Mouse (Mus musculus) myocyte (in vitro differentiated cells): ENCODE data around the gene Atl2. TPM values are rescaled to one million over a fixed set of nuclear protein-coding genes. Genes with fewer than 3 reads are reported as not detected.

Experiments
- H3K27me3 ChIP-seq: one replicate; pipeline ENCODE4 v1.6.1; 2011; ENCODE audit not compliant: control insufficient read depth, insufficient read depth, insufficient read length
- H3K36me3 ChIP-seq: one replicate; pipeline ENCODE4 v1.6.1; 2011; ENCODE audit not compliant: control insufficient read depth, insufficient read depth
- H3K4me2 ChIP-seq: one replicate; pipeline ENCODE4 v1.6.1; 2011; ENCODE audit warnings: low read depth, control low read depth
- H3K4me3 ChIP-seq: one replicate; pipeline ENCODE4 v1.5.1; 2011; ENCODE audit warnings: mild to moderate bottlenecking, control low read depth, moderate library complexity
- H3K79me2 ChIP-seq: one replicate; pipeline ENCODE4 v1.6.1; 2011; ENCODE audit not compliant: control insufficient read depth, insufficient read depth
- H3ac ChIP-seq: one replicate; pipeline ENCODE4 v1.6.1; 2011; ENCODE audit not compliant: control insufficient read depth, insufficient read length
- CEBPB ChIP-seq: IDR thresholded peaks from 2 replicates; pipeline ENCODE4 v1.6.1; 2011; ENCODE audit warnings: mild to moderate bottlenecking, moderate library complexity; ENCODE audit not compliant: poor library complexity, insufficient read depth, severe bottlenecking
- E2F4 ChIP-seq: IDR thresholded peaks from one replicate; pipeline ENCODE4 v1.6.1; 2011; ENCODE audit warnings: mild to moderate bottlenecking, control low read depth, moderate library complexity; ENCODE audit not compliant: insufficient read depth
- MAX ChIP-seq: IDR thresholded peaks from one replicate; pipeline ENCODE4 v1.6.1; 2011; ENCODE audit warnings: low read depth, mild to moderate bottlenecking, control low read depth
- MYOD1 ChIP-seq, 3 experiments: IDR thresholded peaks; one replicate each; pipeline ENCODE4 v1.6.1; 2011; ENCODE audit warnings: control low read depth in 2 of 3, low read depth in 2 of 3, mild to moderate bottlenecking in 2 of 3, moderate library complexity in 1 of 3; ENCODE audit not compliant: insufficient read length in 2 of 3, control insufficient read depth in 1 of 3
- MYOG ChIP-seq, 3 experiments: IDR thresholded peaks; one replicate each; pipeline ENCODE4 v1.6.1; 2011; ENCODE audit warnings: control low read depth in 2 of 3, low read depth in 2 of 3, mild to moderate bottlenecking in 2 of 3; ENCODE audit not compliant: insufficient read length in 2 of 3, control insufficient read depth in 1 of 3, insufficient read depth in 1 of 3
- POLR2A ChIP-seq: IDR thresholded peaks from one replicate; pipeline ENCODE4 v1.6.1; 2011; ENCODE audit warnings: low read depth, mild to moderate bottlenecking, control low read depth, moderate library complexity; ENCODE audit not compliant: insufficient read length
- POLR2AphosphoS2 ChIP-seq: IDR thresholded peaks from one replicate; pipeline ENCODE4 v1.6.1; 2011; ENCODE audit warnings: low read depth, control low read depth; ENCODE audit not compliant: insufficient read length
- REST ChIP-seq: IDR thresholded peaks from one replicate; pipeline ENCODE4 v1.6.1; 2011; ENCODE audit warnings: mild to moderate bottlenecking, control low read depth, moderate library complexity; ENCODE audit not compliant: insufficient read depth, insufficient read length
- SRF ChIP-seq: IDR thresholded peaks from one replicate; pipeline ENCODE4 v1.6.1; 2011; ENCODE audit warnings: low read depth; ENCODE audit not compliant: control insufficient read depth, insufficient read length
- TCF12 ChIP-seq: IDR thresholded peaks from one replicate; pipeline ENCODE4 v1.6.1; 2011; ENCODE audit warnings: mild to moderate bottlenecking, control low read depth; ENCODE audit not compliant: poor library complexity, insufficient read depth, severe bottlenecking
- TCF3 ChIP-seq: IDR thresholded peaks from one replicate; pipeline ENCODE4 v1.6.1; 2011; ENCODE audit warnings: low read depth, control low read depth; ENCODE audit not compliant: insufficient read length
- USF1 ChIP-seq: IDR thresholded peaks from one replicate; pipeline ENCODE4 v1.6.1; 2011; ENCODE audit warnings: low read depth, mild to moderate bottlenecking, control low read depth, moderate library complexity
- polyA plus RNA-seq: library from polyadenylated mRNA; unstranded; fragments of >200 nt; fragmentation: generic; extraction: Trizol; gene quantifications from one replicate; pipeline ENCODE4 v1.2.1, GENCODE M21; 2012; ENCODE audit warnings: missing spikeins

Gene Atl2
- polyA plus RNA-seq, 1 experiment: 13.9 TPM

DNA sequence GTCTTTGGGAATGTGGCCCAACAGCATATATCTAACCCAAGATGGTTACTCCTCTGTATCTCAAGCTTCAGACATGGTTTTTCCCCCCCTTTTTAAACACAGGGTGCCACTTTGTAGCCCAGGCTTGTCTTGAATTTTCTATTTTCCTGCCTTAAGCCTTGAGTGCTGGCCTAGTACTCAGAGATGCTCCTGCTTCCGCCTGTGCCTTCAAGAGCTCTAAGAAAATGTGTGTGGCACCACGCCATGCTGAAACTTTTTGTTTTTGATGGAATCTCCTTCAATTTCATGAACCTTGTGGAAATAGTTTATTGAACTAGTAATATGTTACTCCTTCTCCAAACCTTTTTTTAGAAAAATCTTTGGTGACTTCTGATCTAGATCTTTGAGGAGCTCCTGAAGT is 49.7 kb downstream of the Atl2 start:
- Histone ChIP-seq H3K36me3 (peaks cover 20% of the 10 kb centered on the region), H3ac (no peak overlapping the region), H3K4me2 (no peak overlapping the region), H3K27me3 (no peaks in the 10 kb centered on the region), H3K79me2 (no peaks in the 10 kb centered on the region), H3K4me3 (no peak overlapping the region)
- no peak for TF ChIP-seq POLR2A
- no peak for TF ChIP-seq POLR2AphosphoS2
- TF ChIP-seq TCF12: no peak
- no peak for TF ChIP-seq E2F4
- no peak for TF ChIP-seq USF1
- TF ChIP-seq MYOD1 (IDR thresholded peaks at IDR 0.05; ENCODE audit: control insufficient read depth in 1 of 3, insufficient read length in 2 of 3, low read depth in 2 of 3): no peak
- TF ChIP-seq TCF3: no peak
- TF ChIP-seq MYOG (IDR thresholded peaks at IDR 0.05; ENCODE audit: control insufficient read depth in 1 of 3, insufficient read depth in 1 of 3, insufficient read length in 2 of 3, low read depth in 2 of 3): no peak
- no peak for TF ChIP-seq CEBPB
- no peak for TF ChIP-seq MAX
- no peak for TF ChIP-seq SRF
- no peak for TF ChIP-seq REST

DNA sequence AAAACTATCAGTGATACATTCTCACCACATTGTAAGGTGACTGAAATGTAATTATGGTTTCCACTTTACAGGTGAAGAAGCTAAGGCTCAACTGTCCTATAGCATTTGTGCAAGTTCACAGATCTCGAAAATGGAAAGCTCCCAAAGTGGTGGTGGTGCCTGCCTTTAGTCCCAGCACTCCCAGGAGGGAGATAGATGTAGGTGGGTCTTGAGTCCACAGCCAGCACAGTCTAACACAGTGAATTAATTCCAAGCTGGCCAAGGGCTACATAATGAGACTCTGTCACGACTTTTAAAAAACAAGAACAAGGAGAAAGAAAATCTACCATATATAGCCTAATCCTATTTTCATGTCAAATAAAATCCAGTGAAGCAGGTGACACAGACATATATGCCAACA is 50.2 kb downstream of the Atl2 start:
- Histone ChIP-seq H3K79me2 (no peaks in the 10 kb centered on the region), H3K36me3 (peaks cover 20% of the 10 kb centered on the region), H3K4me2 (no peak overlapping the region), H3K4me3 (no peak overlapping the region), H3K27me3 (no peaks in the 10 kb centered on the region), H3ac (no peak overlapping the region)
- TF ChIP-seq MAX (no peak), REST (no peak), POLR2AphosphoS2 (peak; percentile 10), SRF (no peak)

DNA sequence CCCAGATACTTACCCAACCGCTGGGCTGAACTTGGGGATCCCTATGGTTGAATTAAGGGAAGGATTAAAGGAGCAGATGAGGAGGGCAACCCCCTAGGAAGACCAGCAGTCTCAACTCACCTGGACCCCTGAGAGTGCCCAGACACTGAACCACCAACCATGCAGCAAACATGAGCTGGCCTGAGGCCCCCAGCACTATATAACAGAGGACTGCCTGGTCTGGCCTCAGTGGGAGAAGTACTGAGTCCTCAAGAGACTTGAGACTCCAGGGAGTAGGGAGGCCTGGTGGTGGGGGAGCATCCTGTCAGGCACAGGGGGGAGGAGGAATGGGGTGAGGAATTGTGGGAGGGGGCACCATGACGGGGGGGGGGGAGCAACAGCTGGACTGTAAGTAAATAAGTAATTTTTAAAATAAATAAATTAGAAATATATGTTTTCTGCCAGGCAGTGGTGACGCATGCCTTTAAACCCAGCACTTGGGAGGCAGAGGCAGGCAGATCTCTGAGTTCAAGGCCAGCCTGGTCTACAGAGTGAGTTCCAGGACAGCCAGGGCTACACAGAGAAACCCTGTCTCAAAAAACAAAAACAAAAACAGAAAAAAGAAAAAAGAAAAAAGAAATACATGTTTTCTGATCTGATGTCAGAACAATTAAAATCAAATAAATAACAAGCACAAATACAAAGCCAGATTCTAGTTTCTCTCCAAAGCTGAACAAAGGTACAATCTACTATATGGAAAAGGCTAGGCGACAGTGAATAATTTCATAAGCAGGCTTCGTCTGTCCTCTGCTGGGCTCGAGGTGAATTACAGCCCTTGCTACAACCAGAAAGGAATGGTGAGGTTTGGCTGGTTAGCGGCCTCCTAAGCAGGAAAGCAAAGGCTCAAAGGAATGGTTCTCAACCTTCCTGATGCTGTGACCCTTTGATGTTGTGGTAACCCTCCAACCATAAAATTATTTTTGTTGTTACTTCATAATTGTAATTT is 55.4 kb downstream of the Atl2 start:
- Histone ChIP-seq H3K27me3 (no peaks in the 10 kb centered on the region), H3K79me2 (no peaks in the 10 kb centered on the region), H3K4me3 (no peak overlapping the region), H3K36me3 (no peaks in the 10 kb centered on the region), H3ac (no peak overlapping the region), H3K4me2 (no peak overlapping the region)
- TF ChIP-seq MYOD1 (IDR thresholded peaks at IDR 0.05; ENCODE audit: control insufficient read depth in 1 of 3, insufficient read length in 2 of 3, low read depth in 2 of 3): no peak
- no peak for TF ChIP-seq MYOG (IDR thresholded peaks at IDR 0.05; ENCODE audit: control insufficient read depth in 1 of 3, insufficient read depth in 1 of 3, insufficient read length in 2 of 3, low read depth in 2 of 3)
- TF ChIP-seq E2F4: no peak
- no peak for TF ChIP-seq POLR2AphosphoS2
- no peak for TF ChIP-seq USF1
- no peak for TF ChIP-seq POLR2A
- no peak for TF ChIP-seq SRF
- no peak for TF ChIP-seq TCF12
- TF ChIP-seq CEBPB: no peak
- TF ChIP-seq MAX: no peak

DNA sequence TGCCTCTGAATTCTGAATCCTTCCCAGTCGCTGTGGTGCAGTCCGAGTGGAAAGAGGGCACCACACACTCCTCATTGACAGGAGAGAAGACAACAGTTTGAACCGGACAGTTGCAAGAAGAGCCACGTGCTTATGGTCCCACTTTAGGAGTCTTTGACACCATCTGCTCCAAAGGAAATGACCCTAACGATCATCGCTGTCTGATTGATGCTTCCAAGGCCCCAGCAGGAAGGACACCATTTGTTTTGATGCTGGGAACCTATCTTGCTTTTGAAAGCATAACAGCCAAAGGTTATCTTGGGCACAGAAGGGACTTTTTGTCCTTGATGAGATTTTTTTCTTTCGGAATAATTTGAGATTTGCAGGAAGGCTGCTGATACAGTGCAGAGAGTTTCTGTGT is 58.9 kb downstream of the Atl2 start:
- Histone ChIP-seq H3ac (no peak overlapping the region), H3K36me3 (no peaks in the 10 kb centered on the region), H3K4me3 (no peak overlapping the region), H3K4me2 (no peak overlapping the region), H3K27me3 (no peaks in the 10 kb centered on the region), H3K79me2 (no peaks in the 10 kb centered on the region)
- TF ChIP-seq MYOD1 (IDR thresholded peaks at IDR 0.05; ENCODE audit: control insufficient read depth in 1 of 3, insufficient read length in 2 of 3, low read depth in 2 of 3) (no peak), TCF3 (no peak), MAX (no peak), POLR2AphosphoS2 (no peak), MYOG (IDR thresholded peaks at IDR 0.05; ENCODE audit: control insufficient read depth in 1 of 3, insufficient read depth in 1 of 3, insufficient read length in 2 of 3, low read depth in 2 of 3) (no peak), POLR2A (no peak), E2F4 (no peak), SRF (no peak), CEBPB (no peak), TCF12 (no peak)

DNA sequence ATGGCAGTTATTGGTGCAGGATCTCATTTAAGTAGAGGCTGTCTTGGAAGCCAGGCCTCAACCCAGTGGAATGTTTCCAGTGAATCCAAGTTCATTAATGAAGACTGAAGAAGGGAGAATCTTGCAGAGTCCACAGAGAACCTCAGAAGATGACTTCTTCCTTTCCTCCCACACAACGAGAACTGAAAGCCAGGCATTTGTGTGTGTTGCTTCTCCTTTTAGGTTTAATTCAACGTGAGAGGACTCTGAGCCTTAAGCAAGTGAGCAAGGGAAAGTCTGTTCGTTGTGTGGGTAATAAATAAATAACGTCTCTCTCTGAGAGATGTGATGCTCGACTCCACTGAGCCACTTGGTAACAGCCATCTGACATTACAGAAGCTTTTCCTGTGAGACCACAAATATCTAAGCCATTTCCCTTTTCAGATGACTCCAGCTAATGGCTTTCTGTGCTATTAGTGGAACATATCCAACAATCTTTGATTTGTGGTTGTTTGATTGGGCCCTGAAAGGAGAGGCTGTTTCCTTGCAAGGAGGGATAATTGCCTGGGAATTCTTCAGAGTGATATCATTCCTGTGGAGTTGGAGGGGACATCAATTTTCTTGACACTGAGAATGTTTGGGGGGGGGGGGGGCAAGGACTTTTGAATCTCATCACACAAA is 60.1 kb downstream of the Atl2 start:
- no peak overlapping the region for H3K4me3 ChIP-seq
- H3K36me3 ChIP-seq: no peaks in the 10 kb centered on the region
- no peaks in the 10 kb centered on the region for H3K27me3 ChIP-seq
- TF ChIP-seq MYOD1 (IDR thresholded peaks at IDR 0.05; ENCODE audit: control insufficient read depth in 1 of 3, insufficient read length in 2 of 3, low read depth in 2 of 3): no peak
- no peak for TF ChIP-seq SRF
- TF ChIP-seq CEBPB: no peak
- TF ChIP-seq E2F4: no peak
- no peak for TF ChIP-seq USF1
- no peak for TF ChIP-seq POLR2A
- no peak for TF ChIP-seq POLR2AphosphoS2
- TF ChIP-seq MYOG (IDR thresholded peaks at IDR 0.05; ENCODE audit: control insufficient read depth in 1 of 3, insufficient read depth in 1 of 3, insufficient read length in 2 of 3, low read depth in 2 of 3): no peak
- TF ChIP-seq TCF12: no peak
- no peak for TF ChIP-seq TCF3
- no peak for TF ChIP-seq MAX
- no peak for TF ChIP-seq REST
- H3K79me2 ChIP-seq: no peaks in the 10 kb centered on the region
- H3K4me2 ChIP-seq: peak overlapping the region; percentile 63
- H3ac ChIP-seq: no peak overlapping the region
